Comparison of ENCODE assay signal across 18 mouse cellular contexts in genomic region chr15:37065408-37065807, GRCm38 (mm10). TPM values are rescaled to one million over a fixed set of nuclear protein-coding genes. Genes with fewer than 3 reads are reported as not detected.
A peak's percentile ranks its signal among the peaks of the same experiment; 100 is the strongest.
DNase-seq lines count a peak whose midpoint lies in the region; ATAC-seq lines count a peak whose summit lies in the region.
"Had no signal": no experiment of that assay in that cellular context is flagged by ENCODE, and none has a peak within 500 bp of the region (broad histone marks: within the 10 kb centered on the region; RNA-seq: fewer than 3 reads in every experiment).

No protein-coding gene starts in this region.

- DNase-seq in frontal cortex, postnatal 25 days (ENCODE audit: low spot score in 2 of 2): no peak
- DNase-seq in layer of hippocampus, adult 9-11 months: peak; percentile 76
- no peak for DNase-seq in layer of hippocampus, postnatal 10 days (ENCODE audit: low spot score in 2 of 2)
- DNase-seq in right cerebral cortex, adult 18-20 months: peak; percentile 47
- DNase-seq in right cerebral cortex, postnatal 25 days: no peak
- peak; percentile 74 for DNase-seq in telencephalon, adult 2 months (ENCODE audit: low read depth, low spot score)
- DNase-seq: adrenal gland, adult 2 months; B cell, adult 2 months; cerebellum, postnatal 14 days; kidney, adult 9 months; kidney, postnatal 14 days; liver, postnatal 0 days; lung, postnatal 10 days; right cerebral cortex, postnatal 4 days had no signal

- ATAC-seq in frontal cortex, adult (ENCODE audit: low TSS enrichment): peak; percentile 53
- ATAC-seq: forebrain, embryonic 13.5 days; hindbrain, postnatal 0 days; intestine, embryonic 16.5 days; liver, postnatal 0 days had no signal

RNA-seq across cellular contexts. Expression of gene Zfp706, which starts 57.8 kb away (rescaled TPM):
- total RNA-seq in layer of hippocampus, postnatal 10 days (2021): 100 to 1,000 TPM; 249 to 317 TPM

Comparison
In these comparisons a context has a peak if more than half of its experiments do, and no peak if none do; other contexts are left out.
1. DNase-seq: peak in layer of hippocampus, adult 9-11 months (single experiment), right cerebral cortex, adult 18-20 months (single experiment) and telencephalon, adult 2 months (single experiment); none in frontal cortex, postnatal 25 days (0 of 2), layer of hippocampus, postnatal 10 days (0 of 2) and right cerebral cortex, postnatal 25 days (single experiment).